Mouse (Mus musculus): Measurements from ENCODE around the gene Lima1. TPM values are rescaled to one million over a fixed set of nuclear protein-coding genes. Genes with fewer than 3 reads are reported as not detected.

The Lima1 gene
- total RNA-seq (2023): 2.7 TPM

DNA sequence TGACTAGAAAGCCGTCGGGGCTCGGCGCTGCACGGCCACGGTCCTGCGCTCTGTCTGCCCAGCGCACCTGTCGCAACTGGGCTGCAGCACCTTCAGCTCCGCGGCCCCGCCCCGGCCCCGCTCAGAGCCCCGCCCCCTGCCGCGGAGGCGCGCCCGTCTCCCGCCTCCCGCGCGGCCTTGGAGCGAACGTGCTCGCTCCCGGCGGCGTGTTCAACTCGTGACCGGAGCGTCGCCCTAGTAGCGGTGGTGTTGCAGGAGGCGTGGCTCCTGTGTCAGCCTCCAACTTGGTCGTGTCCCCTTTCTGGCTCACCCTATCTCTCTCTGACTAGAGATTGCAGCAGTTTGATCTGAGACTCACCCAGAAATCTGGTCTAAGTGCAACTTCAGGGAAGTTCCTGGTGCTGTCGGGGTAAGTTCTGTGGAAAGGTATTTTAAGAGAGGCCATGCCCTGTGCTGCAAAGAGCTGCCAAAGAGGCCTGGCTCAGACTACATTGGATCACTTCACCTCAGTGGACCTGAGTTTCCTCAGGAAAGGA, at the start of gene Lima1:
Gene Lima1 (minus strand): TSS at position 123 of the 536 bp plus-strand sequence.

DNA sequence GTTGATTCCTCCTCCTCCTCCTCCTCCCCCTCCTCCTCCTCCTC, 102.6 kb downstream of the Lima1 start, which contains the start of gene Cers5:
Gene Cers5 (minus strand): TSS at position 5 of the 44 bp plus-strand sequence.

Other genes starting within 250 kb of the Lima1 start
- gene Racgap1, start 223.8 kb downstream of the Lima1 start, total RNA-seq (2023): 5.6 TPM
- gene Asic1, start 205.1 kb downstream of the Lima1 start, total RNA-seq (2023): not detected
- 64.4 TPM for gene Smarcd1, start 173.3 kb downstream of the Lima1 start, total RNA-seq (2023)
- gene Gm17349, start 170.0 kb downstream of the Lima1 start, total RNA-seq (2023): 2.7 TPM
- gene Gpd1, start 157.9 kb downstream of the Lima1 start, total RNA-seq (2023): 1.1 TPM
- 52.7 TPM for gene Cox14, start 149.8 kb downstream of the Lima1 start, total RNA-seq (2023)
- gene Cers5, start 102.6 kb downstream of the Lima1 start, total RNA-seq (2023): 61.0 TPM
- gene Fam186a, start 91.6 kb upstream of the Lima1 start, total RNA-seq (2023): not detected
- 53.3 TPM for gene Larp4, start 94.6 kb upstream of the Lima1 start, total RNA-seq (2023)
- gene Dip2b, start 163.2 kb upstream of the Lima1 start, total RNA-seq (2023): 89.1 TPM